Mouse (Mus musculus) spleen, adult 2 months (tissue): ENCODE measurements around the gene Pde7b. TPM values are rescaled to one million over a fixed set of nuclear protein-coding genes. Genes with fewer than 3 reads are reported as not detected.
A peak's percentile ranks its signal among the peaks of the same experiment; 100 is the strongest.

Experiments
- DNase-seq, 2 experiments: peaks; one replicate each; pipeline versions ENCODE4 v3.0.0 to v3.0.0-alpha.2; 2012 to 2021; ENCODE audit warnings: low spot score in 2 of 2, low read depth in 1 of 2
- H3K27ac ChIP-seq: fragments of 200-500 bp; 2 replicates; pipeline ENCODE4 v1.5.1; 2012; ENCODE audit warnings: low read length, inconsistent platforms; ENCODE audit not compliant: insufficient read depth
- H3K27me3 ChIP-seq: fragments of 200-500 bp; 2 replicates; pipeline ENCODE4 v1.6.1; 2012; ENCODE audit warnings: mild to moderate bottlenecking, moderate library complexity, low read length, inconsistent platforms; ENCODE audit not compliant: control insufficient read depth, insufficient read depth
- H3K36me3 ChIP-seq: fragments of 200-500 bp; 2 replicates; pipeline ENCODE4 v1.6.1; 2012; ENCODE audit warnings: mild to moderate bottlenecking, low read length, inconsistent platforms; ENCODE audit not compliant: control insufficient read depth, insufficient read depth
- H3K4me1 ChIP-seq: fragments of 200-500 bp; 2 replicates; pipeline ENCODE4 v1.6.1; 2011; ENCODE audit warnings: inconsistent platforms; ENCODE audit not compliant: control insufficient read depth, insufficient read depth, insufficient read length
- H3K4me3 ChIP-seq: fragments of 200-500 bp; 2 replicates; pipeline ENCODE4 v1.5.1; 2011; ENCODE audit warnings: mild to moderate bottlenecking, inconsistent platforms; ENCODE audit not compliant: insufficient read depth, insufficient read length; ENCODE audit errors: extremely low read depth
- CTCF ChIP-seq: fragments of 200-500 bp; IDR thresholded peaks from 2 replicates; pipeline ENCODE4 v1.5.1; 2011; ENCODE audit warnings: mild to moderate bottlenecking, inconsistent platforms; ENCODE audit not compliant: insufficient read depth, insufficient read length, insufficient replicate concordance; ENCODE audit errors: extremely low read depth
- POLR2A ChIP-seq: fragments of 200-500 bp; IDR thresholded peaks from 2 replicates; pipeline ENCODE4 v1.6.1; 2011; ENCODE audit warnings: low read depth, low read length, inconsistent platforms
- WGBS: fragments of 180-500 bp; shearing (Covaris S2); methylation state at CpG from one replicate; pipeline ENCODE4 v1.1.7; 2018; 5-methylcytosine and 5-hydroxymethylcytosine counted together
- polyA plus RNA-seq: library from polyadenylated mRNA; depleted of rRNA; stranded (reverse); fragments of >200 nt; gene quantifications from 2 replicates; pipeline ENCODE4 v1.2.3, GENCODE M21; 2012

Gene Pde7b
- polyA plus RNA-seq, 1 experiment, result 0.69 TPM

GRCm38 (mm10) chr10:20735775-20736449 lies 11.0 kb upstream of the Pde7b start:
- TF ChIP-seq CTCF (no peak), POLR2A (no peak)
- Histone ChIP-seq H3K27ac (no peak overlapping the region), H3K4me1 (peaks cover 2% of the 10 kb centered on the region; the same call in 1 of the 2 replicates), H3K36me3 (no peaks in the 10 kb centered on the region), H3K4me3 (no peak overlapping the region), H3K27me3 (no peaks in the 10 kb centered on the region)
- WGBS, result 79% methylated on average over 3 of the region's 3 CpGs
- DNase-seq, result no peak

GRCm38 (mm10) chr10:20733576-20733975 lies 8.7 kb upstream of the Pde7b start:
- TF ChIP-seq POLR2A (no peak), CTCF (no peak)
- DNase-seq, result no peak
- 85% methylated on average over 5 of the region's 5 CpGs for WGBS
- H3K27ac ChIP-seq, result no peak overlapping the region
- no peak overlapping the region for H3K4me3 ChIP-seq
- peaks cover 2% of the 10 kb centered on the region; the same call in 1 of the 2 replicates for H3K4me1 ChIP-seq
- H3K27me3 ChIP-seq, result no peaks in the 10 kb centered on the region
- no peaks in the 10 kb centered on the region for H3K36me3 ChIP-seq

GRCm38 (mm10) chr10:20732180-20732579 lies 7.3 kb upstream of the Pde7b start:
- no peak for TF ChIP-seq CTCF
- no peak for TF ChIP-seq POLR2A
- no peaks in the 10 kb centered on the region for H3K36me3 ChIP-seq
- DNase-seq, result no peak
- WGBS, result 67% methylated on average over 2 of the region's 2 CpGs
- H3K4me3 ChIP-seq, result no peak overlapping the region
- no peaks in the 10 kb centered on the region for H3K4me1 ChIP-seq
- no peaks in the 10 kb centered on the region for H3K27me3 ChIP-seq
- no peak overlapping the region for H3K27ac ChIP-seq

- DNase-seq, result no peak
- Histone ChIP-seq H3K4me1 (no peaks in the 10 kb centered on the region), H3K36me3 (no peaks in the 10 kb centered on the region), H3K27me3 (no peaks in the 10 kb centered on the region), H3K4me3 (no peak overlapping the region), H3K27ac (no peak overlapping the region)
- TF ChIP-seq CTCF (no peak), POLR2A (no peak)
- WGBS, result 84% methylated on average over 1 of the region's 1 CpGs
Observed at GRCm38 (mm10) chr10:20730034-20730433, 5.2 kb upstream of the Pde7b start.

- TF ChIP-seq CTCF (no peak), POLR2A (no peak)
- Histone ChIP-seq H3K27me3 (no peaks in the 10 kb centered on the region), H3K36me3 (no peaks in the 10 kb centered on the region), H3K4me3 (no peak overlapping the region), H3K4me1 (0 out of 2 replicates have a peak, but pooled peaks cover 2% of the 10 kb centered on the region), H3K27ac (no peak overlapping the region)
- no peak for DNase-seq
- WGBS, result 60% methylated on average over 8 of the region's 8 CpGs
Observed at GRCm38 (mm10) chr10:20725384-20725983, 606 bp upstream of the Pde7b start.

- WGBS, result 3% methylated on average over 10 of the region's 10 CpGs
- H3K27ac ChIP-seq, result no peak overlapping the region
- no peak for DNase-seq
- H3K36me3 ChIP-seq, result no peaks in the 10 kb centered on the region
- H3K4me1 ChIP-seq, result 0 out of 2 replicates have a peak, but pooled peaks cover 2% of the 10 kb centered on the region
- TF ChIP-seq POLR2A (no peak), CTCF (no peak)
- no peaks in the 10 kb centered on the region for H3K27me3 ChIP-seq
- peak overlapping the region; percentile 42 for H3K4me3 ChIP-seq
Observed at GRCm38 (mm10) chr10:20724451-20724850, 427 bp downstream of the Pde7b start.

GRCm38 (mm10) chr10:20723962-20724361 lies 916 bp downstream of the Pde7b start:
- no peak for DNase-seq
- H3K36me3 ChIP-seq, result no peaks in the 10 kb centered on the region
- 0 out of 2 replicates have a peak, but pooled peaks cover 2% of the 10 kb centered on the region for H3K4me1 ChIP-seq
- no peak for TF ChIP-seq POLR2A
- TF ChIP-seq CTCF, result no peak
- H3K4me3 ChIP-seq, result peak overlapping the region; percentile 42; the same call in 1 of the 2 replicates
- 11% methylated on average over 3 of the region's 3 CpGs for WGBS
- H3K27me3 ChIP-seq, result no peaks in the 10 kb centered on the region
- no peak overlapping the region for H3K27ac ChIP-seq
